Mouse (Mus musculus) telencephalon, adult 2 months (tissue): Measurements from ENCODE around the gene Rph3al.

Experiments
- DNase-seq: peaks from one replicate; pipeline ENCODE4 v3.0.0-alpha.2; 2011; ENCODE audit warnings: low read depth, low spot score

Rph3al gene

DNA sequence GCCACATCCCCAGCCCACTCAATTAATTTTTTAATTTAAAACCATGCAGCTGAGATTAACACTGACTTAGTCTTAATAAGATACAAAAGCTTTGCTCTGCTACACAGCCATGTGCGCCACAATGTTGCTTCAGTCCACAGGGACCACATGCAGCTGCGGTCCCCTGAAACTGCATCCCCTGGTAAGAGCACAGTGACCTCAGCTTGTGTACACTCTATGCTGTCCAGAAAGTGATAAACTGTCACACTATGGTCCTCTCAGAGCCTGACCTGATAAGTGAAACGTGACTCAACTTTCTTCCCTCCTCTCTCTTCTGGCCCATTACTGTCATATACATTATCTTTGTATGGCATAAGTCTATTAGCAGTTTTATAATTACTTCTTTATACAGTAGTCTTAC lies 12.2 kb upstream of the Rph3al start:
- no peak for DNase-seq

DNA sequence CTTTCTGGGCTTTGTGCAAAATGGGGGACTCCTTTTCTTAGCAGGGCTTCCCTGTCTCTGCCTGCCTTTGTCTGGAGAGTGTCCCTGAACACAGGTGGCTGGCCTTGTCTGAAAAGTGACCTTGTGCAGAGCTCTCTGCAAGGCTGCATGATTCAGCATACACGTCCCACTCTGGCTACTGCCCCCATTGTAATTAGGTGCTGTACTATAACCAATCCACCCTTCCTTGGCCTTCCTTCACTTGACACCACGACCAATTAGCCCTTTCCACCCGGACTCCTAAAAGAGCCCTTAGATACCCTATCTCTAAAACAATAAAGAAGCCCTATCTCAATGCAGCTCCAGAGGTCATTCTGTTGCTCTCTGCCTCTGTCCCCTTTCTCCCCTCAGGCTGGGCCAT lies 10.6 kb upstream of the Rph3al start:
- DNase-seq = no peak

DNA sequence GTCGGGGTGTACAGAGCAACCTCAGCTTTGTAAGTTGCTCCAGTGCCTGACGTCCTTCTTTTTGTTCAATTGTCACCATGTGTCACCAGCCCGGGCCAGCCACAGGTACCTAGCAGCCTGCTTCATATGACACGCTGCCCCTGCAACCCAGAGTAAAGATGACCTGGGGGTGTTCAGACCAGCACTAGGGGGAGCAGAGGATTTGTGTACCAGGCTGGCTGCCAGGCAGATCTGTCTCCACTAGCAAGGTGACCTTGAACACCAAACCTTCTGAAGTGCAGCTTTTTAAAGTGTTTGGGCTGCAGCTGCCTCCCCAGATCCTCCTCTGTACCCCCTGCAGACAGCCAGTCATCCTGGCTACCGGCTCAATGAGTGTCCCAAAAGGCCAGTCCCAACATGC lies 9.0 kb upstream of the Rph3al start:
- DNase-seq = no peak

DNA sequence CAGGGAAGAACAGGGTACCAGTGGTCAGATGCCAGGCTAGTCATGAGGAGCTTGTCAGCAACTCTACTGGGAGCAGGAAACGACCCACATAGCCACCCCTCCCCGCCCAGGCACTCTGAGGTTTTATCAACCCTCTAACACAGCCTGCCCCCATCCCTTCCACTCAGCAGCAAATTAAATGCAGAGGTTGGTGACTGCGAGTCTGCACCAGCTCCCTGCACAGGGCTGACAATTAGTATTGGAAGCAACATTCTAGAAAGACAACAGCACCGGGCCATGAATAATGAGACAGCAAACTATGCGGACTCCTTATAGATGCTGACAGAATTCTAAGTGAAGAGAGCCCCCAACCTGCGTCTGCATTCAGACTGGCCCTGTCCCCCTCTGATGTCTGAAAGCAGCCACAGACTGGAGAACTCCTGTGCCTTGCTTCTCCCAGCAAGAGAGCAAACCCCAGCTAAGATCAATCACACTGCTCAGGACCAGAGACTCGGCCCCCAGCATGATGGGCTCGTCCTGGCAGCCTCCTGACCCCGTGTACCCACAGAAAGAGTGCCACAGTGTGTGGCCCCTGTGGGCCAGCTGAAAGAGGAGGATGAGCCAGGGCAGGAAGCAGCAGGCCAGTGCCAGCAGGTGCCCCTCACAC lies 7.7 kb upstream of the Rph3al start:
- DNase-seq = no peak

DNA sequence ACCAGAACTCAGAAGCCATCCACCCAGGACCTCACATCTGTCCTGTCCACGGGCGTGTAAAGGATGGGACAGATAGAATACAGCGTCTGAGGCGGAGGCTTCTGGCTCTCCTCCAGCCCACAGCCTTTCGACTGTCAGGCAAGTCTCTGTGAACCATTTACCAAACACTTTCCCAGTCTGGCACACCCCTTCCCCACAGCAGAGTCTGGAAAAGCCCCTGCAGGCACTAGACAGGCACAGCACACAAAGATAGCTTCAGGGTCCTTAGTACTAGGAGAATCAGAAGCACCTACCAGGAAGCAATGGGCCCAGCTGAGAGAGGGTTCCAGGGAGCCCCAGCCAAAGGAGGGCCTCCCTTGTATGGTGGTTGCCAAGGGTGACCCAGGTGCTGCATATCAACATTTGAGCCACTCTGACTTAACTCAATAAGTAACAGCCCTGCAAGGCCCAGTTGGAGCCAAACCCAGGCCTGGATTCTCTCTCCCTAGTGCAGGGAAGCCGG lies 808 bp downstream of the Rph3al start:
- DNase-seq = no peak

DNA sequence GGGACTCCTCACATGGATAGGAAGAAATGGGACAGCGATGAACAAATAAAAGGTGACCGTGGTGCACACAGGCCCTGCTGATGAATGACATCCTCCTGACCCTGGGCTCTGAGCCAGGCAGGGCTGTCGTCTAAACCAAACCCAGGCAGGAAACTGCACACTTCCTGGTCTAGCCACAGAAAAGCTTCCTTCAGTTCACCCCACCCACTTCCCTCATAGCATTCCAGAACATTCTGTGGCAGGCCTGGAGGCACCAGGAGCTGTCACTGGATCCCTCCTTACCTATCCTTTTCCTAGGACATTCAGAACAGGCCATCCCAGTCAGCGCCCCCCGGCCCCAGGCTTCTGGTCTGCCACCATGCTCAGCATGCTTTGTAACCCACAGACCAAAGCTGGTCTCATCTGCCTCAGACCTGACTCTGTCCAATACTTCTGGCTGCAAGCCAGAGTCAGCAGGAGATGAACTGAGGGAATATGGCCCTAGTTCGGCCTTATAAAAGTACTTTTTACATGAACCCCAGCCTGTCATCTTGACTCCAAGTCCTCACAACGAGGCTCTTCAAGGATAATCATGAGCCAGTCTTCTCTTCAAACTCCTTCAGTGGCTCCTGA lies 2.3 kb downstream of the Rph3al start:
- DNase-seq = no peak

DNA sequence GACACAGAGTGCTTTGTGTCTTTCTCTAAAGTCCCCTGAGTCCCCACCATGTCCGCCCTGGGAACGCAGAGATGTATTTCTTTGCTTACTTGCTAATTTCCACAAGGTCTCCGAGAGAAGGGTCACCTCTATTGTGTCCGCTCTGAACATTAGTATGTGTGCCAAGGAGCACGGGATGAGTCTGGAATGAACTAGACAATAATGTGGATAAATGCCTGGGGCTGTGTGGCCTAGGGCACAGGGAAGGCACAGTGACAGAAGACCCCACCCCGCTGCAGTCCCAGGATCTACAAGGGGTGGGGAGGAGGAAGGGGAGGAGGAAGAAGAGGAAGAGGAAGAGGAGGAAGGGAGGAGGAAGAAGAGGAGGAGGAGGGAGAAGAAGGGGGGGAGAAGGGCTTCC lies 3.8 kb downstream of the Rph3al start:
- no peak for DNase-seq

DNA sequence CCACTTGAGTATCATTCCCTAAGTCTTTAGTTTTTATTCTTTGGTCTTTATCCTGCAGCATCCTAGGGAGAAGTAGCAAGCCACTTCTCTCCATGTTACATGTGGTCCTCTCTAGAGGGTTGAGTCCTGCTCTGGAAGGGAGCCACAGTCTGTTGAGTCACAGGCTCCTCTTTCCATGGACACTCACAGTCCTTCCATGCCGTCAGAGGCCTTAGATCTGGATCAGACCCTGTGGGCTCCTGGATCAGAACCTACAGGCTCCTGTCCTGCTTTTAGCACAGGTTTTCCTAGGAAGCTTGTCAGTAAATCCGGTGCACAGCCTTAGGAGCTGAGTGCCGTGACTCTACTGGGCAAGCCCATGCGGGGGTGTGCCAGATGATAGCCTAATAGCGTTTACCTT lies 4.9 kb downstream of the Rph3al start:
- no peak for DNase-seq

DNA sequence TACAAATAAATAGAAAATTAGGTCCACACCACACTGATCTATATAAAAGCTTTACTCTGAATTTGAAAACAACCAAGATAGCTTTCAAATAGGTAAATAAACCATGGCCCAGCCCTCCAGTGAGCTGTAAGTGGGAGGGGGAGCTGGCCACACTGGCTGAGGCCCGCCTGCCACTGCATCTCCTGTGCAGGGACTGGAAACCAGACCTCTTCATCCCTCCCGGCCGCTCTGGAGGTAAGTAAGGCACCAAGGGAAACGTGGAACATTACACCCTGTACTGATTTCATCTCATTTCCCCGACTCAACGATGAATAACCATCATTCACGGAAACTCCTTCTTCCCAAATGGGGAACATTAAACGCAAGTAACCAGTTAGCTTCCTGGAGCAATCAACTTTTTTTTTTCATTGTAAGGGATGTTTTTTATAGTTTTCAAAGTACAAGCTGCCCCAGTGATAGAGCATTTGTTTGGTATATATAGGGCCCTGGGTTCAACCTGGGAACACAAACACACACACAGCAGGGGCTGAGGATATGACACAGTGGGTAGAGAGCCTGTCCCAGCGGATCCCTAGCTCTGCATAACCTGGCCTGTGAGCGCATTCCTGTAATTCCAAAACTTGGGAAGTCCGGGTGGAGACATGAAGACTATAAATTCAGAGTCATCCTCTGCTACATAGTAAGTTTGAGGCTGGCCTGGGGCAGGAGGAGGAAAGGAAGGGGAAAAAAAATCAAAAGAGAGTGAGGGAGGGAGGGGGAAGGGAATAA lies 7.1 kb downstream of the Rph3al start:
- DNase-seq = no peak

DNA sequence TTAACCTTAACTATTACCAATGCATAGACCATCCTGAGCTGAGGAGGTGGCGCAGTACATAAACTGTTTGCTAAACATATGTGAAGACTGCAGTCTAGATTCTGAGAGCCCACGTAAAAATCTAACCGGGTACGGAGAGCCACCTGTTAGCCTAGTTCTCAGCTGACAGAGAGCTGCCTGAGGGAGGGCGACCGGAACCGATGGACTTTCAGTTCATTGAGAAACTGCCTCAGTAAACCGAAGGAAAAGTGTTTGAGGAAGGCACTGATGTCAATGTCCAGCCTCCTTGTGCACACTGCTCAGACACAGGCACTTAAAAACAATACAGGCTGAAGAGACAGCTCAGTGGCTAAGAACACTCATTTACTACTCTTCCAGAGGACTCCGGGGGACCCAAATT lies 8.0 kb downstream of the Rph3al start:
- DNase-seq = no peak

DNA sequence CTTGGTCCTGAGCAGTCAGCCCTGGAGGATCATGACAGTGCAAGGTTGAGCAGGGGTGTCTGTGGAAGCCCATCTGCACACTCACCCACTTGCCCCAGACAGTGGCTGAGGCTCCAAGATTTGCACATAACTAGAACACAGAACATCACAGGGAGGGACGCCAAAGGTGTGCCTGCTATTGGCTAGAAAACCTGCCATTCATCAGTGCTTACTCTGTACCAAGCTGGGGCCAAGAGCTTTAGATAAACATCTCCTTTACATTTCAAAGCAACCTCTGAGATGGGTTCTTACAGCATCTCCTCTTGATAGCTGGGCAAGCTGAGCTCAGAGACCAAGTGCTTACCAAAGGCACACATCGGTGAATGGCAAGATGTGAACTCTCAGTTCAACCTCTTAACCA lies 10.3 kb downstream of the Rph3al start:
- DNase-seq = no peak

DNA sequence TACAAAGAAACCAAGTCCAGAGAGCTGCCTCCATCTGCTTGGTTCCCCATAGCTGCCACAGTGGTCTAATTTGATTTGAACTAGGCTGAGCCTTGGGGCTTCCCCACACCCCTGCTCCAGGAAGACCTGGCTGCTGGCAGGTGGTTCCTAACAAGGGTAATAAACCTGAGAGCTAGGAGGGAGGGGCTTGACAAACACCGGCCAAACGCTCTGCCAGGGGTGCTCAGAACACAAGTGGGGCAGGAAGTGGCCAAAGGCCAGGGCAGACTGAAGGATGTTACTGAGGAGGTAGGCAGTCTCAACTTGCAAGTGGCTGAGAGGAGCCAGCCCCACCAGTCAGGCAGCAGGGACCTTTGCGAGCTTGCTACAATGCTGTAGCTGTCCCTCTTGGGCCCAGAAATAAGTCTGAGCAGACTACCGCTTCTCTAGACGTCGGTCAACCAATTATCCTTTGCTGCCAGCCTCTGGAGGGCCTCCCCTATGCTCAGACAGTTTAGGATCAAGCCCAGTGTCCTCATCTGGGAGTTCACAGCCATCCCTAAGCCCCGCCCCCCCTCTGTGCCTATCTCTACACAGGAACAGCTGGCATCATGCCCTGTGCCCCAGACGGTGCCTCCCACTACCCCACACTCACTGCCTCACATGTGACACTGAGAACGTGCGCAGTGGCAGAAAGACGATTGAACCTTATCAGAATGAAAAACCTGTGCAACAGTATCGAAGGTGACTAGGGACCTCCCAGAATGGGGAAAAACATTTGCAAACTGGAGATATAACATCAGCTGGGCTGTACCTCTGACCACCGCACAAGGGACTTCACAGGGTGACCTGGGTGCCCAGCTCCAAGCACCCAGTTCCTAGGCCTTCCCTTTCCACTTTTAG lies 11.6 kb downstream of the Rph3al start:
- DNase-seq = no peak

DNA sequence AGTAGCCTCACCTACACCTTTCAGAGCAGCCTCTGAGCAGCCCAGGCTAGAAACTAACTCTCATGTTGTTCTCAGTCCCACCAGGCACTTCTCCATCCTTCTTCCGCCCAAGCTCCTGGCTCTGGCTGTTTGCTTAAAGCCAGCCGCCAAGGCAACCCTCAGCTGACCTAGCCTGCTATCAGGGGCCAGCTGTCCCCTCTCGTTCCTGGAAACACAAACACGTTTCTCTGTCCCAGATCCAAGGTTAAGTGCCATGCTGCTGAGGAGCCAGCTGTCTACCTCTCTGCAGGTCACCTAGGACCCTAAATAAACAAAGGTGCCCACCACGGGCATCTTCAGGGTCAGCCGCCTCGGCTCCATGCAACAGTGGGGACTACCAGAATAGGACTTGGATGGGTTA lies 12.4 kb downstream of the Rph3al start:
- DNase-seq = no peak

DNA sequence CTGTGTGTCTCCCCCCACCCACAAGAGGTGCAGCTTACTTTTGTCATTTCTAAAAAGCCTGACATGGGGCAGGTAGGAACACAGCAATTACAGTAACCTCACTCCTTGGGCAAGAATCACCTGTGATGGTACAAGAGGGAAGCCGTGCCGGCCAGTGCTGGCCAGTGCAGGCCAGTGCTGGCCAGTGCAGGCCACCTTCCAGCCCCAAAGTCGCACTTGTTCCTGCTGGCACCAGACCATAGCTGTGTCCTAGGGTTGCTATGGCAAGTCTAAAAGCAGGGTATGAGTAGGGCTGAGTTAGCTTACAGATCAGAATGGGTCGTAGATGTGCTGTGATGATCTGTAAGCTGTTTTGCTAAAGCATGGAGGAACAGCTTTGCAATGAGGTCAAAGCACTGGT lies 15.5 kb downstream of the Rph3al start:
- DNase-seq = no peak

DNA sequence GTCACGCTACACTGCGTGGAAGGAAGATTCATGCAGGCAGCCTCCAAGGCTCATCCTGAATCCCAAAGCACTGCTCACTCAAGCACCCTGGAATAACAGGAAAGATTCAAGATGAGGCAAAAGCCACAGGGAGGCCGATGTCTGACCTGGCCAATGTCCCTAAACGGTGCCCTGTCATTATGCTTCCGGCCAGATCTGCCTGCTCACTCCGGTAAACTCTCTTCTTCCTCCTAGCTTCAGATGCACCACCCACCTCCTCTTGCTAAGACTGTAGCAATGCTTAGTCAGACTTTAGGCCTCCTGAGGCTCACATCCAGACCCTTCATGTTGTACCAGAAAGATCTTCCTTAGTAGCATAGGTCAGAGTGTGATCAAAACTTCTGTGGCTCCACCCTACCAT lies 19.1 kb downstream of the Rph3al start:
- no peak for DNase-seq

DNA sequence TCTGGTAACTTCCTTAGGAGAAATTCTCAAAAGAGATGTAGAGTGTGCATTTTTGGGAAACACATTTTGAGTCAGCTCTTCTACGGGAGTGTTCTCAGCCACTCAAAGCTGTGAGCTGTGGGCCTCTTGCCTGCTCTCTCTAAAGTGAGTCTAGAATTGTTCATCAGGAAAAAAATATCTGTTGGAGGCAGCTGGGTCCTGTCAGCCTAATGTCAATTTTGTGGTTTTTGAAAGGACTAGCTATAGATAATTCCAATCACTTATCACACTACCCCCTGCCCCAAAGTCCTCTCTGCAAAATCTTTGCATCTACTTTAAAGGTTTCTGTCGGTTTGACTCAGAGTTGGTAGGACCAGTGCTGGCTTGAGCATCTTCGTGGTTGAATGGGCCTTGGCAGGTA lies 20.9 kb downstream of the Rph3al start:
- DNase-seq = no peak

DNA sequence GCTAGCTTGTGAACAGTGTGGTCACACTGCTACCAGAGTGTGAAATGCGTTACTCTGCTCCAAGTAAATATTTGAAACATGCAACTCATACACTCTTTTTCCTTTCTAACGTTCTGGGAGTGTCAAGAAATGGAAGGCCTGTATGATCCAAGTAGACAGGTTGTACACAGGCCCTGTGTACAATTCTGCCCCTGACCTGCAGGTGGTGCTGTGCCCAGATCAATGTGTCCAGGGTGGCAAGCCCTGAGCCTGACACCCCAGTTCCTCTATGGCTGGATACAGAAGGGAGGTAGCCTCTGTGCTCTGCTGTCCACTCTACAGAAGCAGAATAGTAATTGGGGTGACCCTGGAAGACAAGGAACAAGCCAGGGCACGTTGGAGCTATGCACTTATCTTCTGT lies 24.3 kb downstream of the Rph3al start:
- DNase-seq = no peak

DNA sequence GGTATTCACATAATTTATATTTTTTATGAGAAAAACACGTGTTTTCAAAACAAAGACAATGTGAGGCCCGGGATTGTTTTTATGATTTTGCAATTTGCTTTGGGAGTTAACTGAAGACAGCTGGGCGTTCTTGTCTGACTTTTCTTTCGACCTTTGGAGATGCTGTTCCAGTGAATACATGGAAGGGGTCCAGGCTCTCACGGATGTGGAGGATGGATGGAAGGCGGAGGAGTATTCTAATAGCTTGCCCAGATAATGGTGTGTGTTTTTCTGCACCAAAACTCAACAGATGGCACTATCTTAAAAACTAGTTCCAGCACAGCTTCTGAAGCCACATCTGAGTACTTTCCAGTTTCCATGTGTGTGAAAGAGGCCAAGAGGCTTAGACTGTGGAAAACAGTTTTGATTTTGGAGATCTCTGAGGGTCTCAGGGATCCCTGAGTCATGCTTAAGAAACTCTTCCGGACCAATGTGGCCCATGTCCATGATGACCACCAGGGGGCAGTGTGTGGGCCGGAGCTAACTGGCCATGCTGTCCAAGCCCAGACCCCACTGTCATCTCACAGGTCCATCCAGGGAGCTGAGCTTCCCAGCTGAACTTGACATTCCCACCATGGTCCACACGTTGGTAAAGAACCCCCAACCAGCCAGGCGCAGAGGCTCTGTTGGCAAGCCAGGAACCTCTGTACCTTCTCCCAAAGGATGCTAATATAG lies 25.1 kb downstream of the Rph3al start:
- DNase-seq = no peak

DNA sequence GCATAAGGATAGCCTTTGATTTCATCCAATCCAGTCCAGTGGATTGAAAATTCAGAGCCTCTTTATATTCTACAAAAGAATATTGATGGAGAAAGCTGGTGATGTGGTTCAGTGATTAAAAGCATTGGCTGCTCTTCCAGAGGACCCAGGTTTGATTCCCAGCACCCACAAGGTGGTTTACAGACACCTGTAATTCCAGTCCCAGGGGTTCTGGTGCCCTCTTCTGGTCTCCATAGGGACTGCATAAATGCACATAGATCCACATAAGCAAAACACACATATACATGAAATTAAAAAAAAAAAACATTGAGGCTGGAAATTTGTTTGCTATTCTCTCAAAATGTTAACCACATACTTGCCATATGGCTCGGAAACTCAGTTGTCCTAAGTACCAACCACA lies 26.3 kb downstream of the Rph3al start:
- DNase-seq = no peak

DNA sequence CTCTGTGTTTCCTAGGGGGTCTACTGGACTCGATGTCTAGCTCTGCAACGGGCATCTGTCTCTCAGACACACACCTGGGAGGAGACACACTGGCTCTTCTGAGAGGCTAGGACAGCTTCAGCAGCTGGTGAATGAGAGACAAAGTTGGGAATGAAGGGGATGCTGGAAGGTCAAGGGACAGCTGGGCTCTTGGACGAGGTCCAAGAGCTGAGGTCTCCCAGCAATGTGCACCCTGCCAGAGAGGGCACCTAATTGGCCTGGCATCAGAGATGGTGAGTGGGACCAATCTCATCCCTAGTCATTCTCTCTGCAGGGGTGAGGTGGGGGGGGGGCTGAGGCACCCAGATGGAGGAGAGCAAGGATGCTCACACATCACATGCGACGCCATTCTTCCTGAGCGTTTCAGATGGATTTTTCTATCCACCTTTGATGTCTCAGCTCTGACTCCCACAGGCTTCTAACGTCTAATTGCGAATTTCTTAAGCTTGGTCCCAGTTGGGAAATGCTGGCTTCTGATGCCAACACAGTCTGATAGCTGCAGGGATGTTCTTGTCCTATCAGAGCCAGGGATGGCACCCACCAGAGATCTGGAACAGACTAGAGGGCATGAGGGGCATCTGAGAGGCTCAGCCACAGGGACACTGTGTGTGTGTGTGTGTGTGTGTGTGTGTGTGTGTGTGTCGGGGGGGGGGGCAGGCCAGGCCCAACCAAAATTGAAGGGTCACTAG lies 28.4 kb downstream of the Rph3al start:
- DNase-seq = no peak

DNA sequence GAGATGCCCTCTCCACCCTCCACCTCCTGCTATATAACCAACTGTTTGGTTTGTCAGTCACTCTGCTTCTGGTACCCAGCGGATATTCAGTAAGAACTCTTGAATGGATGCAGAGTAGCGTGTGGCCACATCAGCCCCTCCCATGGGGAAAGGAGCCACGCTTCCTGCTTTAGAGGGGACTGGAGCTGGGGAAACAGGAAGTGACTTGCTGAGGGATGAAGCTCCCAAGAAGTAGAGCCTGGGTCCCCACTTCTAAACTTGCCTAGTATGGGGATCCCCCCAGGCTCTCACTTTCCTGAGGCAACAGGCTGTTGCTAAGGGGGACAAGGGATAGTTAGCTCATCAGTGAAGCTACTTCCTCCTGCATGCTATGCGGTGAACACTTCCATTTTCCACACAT lies 30.8 kb downstream of the Rph3al start:
- no peak for DNase-seq
